Mouse (Mus musculus) gastrocnemius, adult 2 months (tissue): ENCODE results near the gene Taz. TPM values are rescaled to one million over a fixed set of nuclear protein-coding genes. Genes with fewer than 3 reads are reported as not detected.

Experiments used
- DNase-seq: peaks from one replicate; pipeline ENCODE4 v3.0.0; 2022
- H3K27ac ChIP-seq: fragments of 200-600 bp; 2 replicates; pipeline ENCODE4 v1.8.1; 2022; ENCODE audit warnings: mild to moderate bottlenecking
- H3K4me3 ChIP-seq: fragments of 200-600 bp; 2 replicates; pipeline ENCODE4 v1.8.1; 2022; ENCODE audit warnings: mild to moderate bottlenecking, moderate library complexity
- CTCF ChIP-seq: fragments of 200-600 bp; IDR thresholded peaks from 2 replicates; pipeline ENCODE4 v1.8.1; 2022; ENCODE audit warnings: antibody characterized with exemption, mild to moderate bottlenecking, moderate library complexity
- intact Hi-C: fragments of 180-260 bp; cut with DNase I; formaldehyde crosslinking; loops from one replicate; pipeline ENCODE4 v1.15.1; 2025
- microRNA-seq: library from miRNA; unstranded; fragments of <30 nt; microRNA quantifications from one replicate; pipeline ENCODE4 v1.2.0, GENCODE M21; 2021
- total RNA-seq, 2 experiments: library from RNA; stranded (reverse); gene quantifications; 2 replicates each; pipeline ENCODE4 v1.2.3; 2021

Taz gene
- total RNA-seq, 2 experiments from 2014 or later, result 48.5 to 48.7 TPM

DNA sequence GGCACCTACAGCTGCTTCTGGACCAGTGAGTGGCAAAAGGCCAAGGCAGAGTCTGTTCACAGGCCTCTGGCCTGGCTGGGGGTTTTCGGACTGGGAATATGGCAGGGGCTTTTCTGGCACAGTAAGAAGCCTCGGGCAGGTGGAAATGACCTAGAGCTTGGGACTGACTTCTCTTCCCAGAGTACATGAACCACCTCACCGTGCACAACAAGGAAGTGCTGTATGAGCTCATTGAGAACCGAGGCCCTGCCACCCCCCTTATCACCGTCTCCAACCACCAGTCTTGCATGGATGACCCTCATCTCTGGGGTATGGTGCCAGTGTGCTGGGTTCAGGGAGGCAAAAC, 1.4 kb downstream of the Taz start:
- H3K27ac ChIP-seq, result peak overlapping the region; percentile 96
- peak overlapping the region; percentile 86 for H3K4me3 ChIP-seq
- TF ChIP-seq CTCF, result no peak
- intact Hi-C loops, result no loop called here
- no peak for DNase-seq

DNA sequence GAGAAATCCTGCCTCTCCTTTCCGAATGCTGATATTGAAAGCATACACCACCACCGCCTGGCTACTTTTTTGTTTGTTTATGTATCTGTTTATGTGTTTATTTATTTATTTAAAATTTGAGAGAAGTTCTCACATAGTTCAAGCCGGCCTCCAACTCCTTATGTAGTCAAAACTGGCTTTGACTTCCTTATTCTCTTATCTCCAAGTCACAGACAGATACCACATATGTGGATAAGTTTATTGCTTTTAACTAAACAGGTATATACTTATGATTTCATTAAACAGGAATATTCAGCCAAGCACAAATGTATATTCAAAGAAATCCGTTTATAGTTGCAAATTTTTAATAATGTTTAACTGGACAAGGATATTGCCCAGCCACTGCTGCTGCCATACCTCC, 11.7 kb downstream of the Taz start:
- H3K27ac ChIP-seq, result no peak overlapping the region
- no peak for TF ChIP-seq CTCF
- intact Hi-C loops, result no loop called here
- DNase-seq, result no peak
- no peak overlapping the region for H3K4me3 ChIP-seq

DNA sequence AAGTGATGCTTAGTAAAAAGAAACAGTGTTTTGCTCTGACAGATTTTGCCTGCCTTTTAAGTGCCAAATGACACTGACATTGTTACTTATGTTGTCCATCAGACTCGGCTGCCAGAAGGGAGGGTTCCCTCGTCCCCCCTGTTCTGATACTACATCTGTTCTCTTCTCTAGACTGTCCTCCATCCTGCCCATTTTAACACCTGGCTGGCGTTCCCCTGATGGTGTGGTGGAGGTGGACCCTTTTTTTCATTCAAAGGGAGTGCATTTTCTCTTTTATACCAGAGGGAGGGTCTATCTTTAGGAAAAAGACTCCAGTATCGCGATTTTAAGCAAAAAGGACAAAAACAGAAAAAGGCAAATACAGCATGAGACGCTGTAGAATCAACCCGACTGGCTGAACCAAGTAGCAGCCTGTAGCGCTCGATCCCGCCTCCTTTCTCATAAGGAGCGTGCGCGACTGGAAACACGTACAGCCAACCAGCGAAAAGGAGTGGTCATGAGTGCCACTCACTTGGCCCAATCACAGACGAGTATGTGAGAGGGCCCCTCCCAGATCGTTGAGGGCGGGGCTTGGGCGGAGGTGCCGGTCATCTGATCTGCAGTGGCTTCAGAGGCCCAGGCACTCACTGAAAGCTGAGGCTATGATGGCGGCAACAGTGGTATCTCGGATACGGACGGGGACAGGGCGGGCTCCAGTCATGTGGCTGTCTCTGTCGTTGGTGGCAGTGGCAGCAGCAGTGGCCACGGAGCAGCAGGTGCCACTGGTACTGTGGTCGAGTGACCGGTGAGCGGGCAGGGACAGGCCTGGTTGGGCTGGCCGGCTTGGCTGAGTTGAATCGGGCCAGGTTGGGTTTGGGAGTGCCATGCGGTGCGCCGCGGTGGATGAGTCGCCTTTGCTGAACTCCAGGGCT, 15.1 kb downstream of the Taz start, which contains the start of gene Atp6ap1:
TSS of gene Atp6ap1 (plus strand) at position 560 of the 911 bp plus-strand sequence.
- no peak for TF ChIP-seq CTCF
- intact Hi-C loops, result no loop called here
- Histone ChIP-seq H3K4me3 (peak within 1 kb of the TSS; percentile 77), H3K27ac (peak within 1 kb of the TSS; percentile 92)
- peak; percentile 95 for DNase-seq

DNA sequence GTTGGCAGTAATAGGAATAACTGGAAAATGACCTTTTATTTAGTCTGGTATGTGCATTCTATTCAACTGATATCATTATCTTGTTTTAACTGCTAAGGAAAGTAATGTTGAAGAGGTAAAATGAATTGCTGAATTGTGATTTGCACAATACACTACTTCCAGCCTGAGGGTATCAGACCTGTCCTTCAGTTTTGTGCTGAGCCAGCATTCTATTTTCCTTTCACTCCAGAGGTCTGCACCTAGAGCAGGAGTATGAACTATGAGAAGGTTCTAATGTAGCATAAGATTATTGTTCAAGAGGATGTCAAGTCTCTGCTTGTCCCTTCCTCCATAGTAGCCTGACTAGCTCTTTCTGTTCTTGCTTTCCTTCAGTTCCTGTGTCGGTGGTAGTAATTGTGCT, 16.6 kb downstream of the Taz start:
- no peak for TF ChIP-seq CTCF
- DNase-seq, result no peak
- intact Hi-C loops, result no loop called here
- Histone ChIP-seq H3K4me3 (0 out of 2 replicates have a peak overlapping the region, but pooled peaks have one; percentile 17), H3K27ac (no peak overlapping the region)

DNA sequence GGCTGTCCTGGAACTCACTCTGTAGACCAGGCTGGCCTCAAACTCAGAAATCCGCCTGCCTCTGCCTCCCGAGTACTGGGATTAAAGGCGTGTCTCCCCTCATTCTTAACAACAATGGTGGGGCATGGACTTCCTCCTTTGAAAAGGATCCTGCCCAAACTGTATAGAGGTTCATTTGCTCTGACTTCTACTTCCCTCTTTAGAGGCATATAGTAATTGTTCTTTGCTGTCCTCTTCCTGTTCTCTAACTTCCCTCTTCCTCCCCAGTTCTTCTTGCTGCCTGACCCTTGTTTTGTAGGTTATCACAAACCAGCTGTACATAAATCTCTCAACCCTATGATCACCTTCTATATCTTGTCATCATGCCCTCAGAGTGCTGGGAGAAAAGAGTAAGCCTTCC, 18.0 kb downstream of the Taz start:
- no peak for TF ChIP-seq CTCF
- Histone ChIP-seq H3K27ac (no peak overlapping the region), H3K4me3 (no peak overlapping the region)
- DNase-seq, result no peak
- intact Hi-C loops, result no loop called here

DNA sequence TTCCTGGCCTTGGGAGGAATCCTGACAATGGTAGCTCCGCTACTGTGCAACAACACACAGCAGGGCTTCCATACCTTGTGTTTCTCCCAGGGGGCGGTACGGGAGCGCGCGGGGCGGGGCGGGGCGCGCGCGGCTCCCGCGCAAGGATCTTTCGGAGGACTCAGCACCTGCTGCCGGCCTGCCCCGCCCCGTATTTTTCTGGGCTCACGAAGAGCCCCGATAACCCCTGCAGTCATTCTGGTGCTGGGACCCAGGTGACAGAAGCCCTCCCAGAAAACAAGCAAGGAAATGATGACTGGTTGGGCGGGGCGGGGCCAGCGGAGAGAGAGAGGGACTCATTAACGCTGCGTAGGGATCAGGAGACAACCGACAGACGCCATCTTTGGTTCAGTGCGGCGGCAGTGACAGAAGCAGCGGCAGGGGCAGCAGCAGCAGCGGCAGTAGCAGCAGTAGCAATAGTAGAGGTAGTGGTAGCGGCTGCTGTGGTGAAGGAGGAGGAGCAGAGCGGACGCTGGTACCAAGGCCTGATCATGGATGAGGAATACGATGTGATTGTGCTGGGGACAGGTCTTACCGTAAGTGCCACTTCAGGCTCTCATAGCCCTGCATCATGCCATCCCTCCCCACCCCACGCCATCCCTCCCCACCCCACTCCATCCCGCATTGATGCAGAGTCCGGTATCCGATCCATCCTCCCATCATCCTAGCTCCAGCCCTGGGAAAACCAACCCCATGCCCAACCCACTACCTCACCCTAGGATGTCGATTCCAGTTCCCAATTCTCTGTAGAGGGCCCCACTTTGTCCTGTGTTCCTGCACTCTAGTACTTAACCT, 23.4 kb downstream of the Taz start, which contains the start of gene Gdi1:
TSS of gene Gdi1 (plus strand) at position 132 of the 834 bp plus-strand sequence.
- peak; percentile 81 for DNase-seq
- TF ChIP-seq CTCF, result peak; percentile 45
- Histone ChIP-seq H3K27ac (peak within 1 kb of the TSS; percentile 97), H3K4me3 (peak within 1 kb of the TSS; percentile 86)
- intact Hi-C loops, result loop anchor here (5.0 kb wide), 1 partner anchor 62 kb away; no protein-coding TSS in a partner anchor

DNA sequence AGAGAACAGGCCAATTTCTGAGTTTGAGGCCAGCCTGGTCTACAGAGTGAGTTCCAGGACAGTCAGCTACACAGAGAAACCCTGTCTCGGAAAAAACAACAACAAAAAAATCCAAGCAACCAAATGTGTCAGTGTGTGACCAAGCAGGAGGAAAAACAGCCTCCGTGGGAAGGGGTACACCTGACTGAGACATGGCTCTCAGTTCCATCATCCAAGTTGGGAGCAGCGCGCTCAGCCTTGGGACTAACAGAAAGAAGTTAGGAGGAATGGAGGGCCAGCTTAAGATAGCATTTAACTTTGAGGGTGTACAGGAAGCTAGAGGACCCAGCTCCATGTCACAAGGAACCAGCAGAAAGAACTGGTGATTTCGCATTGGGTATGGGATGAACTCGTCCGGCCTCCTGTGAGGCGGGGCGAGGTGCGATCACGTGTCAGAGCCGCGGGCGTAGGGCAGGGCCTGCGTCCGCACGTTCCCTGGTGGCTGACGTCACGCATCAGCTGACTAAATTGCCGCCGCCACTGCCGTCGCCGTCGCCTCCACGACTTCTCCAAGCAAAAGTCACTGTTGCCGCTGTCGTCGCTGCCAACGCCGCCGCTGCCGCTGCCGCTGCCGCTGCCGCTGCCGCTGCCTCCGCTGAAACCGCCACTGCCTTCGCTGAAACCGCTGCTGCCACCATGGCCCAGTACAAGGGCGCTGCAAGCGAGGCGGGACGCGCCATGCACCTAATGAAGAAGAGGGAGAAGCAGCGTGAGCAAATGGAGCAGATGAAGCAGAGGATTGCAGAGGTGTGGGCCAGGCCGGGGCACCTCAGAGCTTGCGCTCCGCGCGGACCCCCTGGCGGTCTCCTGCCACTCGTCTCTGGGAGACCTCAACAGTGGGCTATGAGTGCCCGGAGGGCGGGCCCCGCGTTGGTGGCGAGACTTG, 31.1 kb downstream of the Taz start, which contains the start of gene Fam50a:
TSS of gene Fam50a (plus strand) at position 494 of the 925 bp plus-strand sequence.
- Histone ChIP-seq H3K4me3 (peak within 1 kb of the TSS; percentile 87), H3K27ac (peak within 1 kb of the TSS; percentile 94)
- peak; percentile 94 for DNase-seq
- intact Hi-C loops, result loop anchor here (5.0 kb wide), 1 partner anchor 41 kb away; the partner anchor contains the start of gene Rpl10
- no peak for TF ChIP-seq CTCF

DNA sequence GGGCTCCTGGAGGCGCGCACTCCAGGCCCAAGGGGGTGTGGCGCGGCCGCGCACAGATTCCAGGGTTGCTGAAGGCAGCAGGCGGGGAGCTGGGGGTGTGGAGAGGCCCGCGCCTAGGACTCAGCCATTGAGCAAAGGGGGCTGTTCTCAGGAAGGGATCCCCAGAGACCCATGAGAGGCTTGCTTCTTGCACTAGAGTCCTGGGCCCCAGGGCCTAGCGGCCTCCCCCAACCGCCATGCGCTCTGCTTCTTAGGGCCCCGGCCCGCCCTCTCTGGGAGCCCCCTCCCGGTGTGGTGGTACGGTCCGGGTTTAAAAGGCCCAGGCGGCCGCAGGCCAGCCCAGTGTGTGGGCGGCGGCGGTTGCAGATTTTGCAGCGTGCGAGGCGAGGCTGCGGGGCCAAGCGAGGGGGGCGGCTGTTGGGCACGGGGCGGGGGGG, 47.0 kb downstream of the Taz start, which contains the start of gene Plxna3:
TSS of gene Plxna3 (plus strand) at position 342 of the 437 bp plus-strand sequence.
- peak; percentile 74 for DNase-seq
- Histone ChIP-seq H3K27ac (peak within 1 kb of the TSS; percentile 83), H3K4me3 (peak within 1 kb of the TSS; percentile 74)
- no peak for TF ChIP-seq CTCF
- intact Hi-C loops, result no loop called here

DNA sequence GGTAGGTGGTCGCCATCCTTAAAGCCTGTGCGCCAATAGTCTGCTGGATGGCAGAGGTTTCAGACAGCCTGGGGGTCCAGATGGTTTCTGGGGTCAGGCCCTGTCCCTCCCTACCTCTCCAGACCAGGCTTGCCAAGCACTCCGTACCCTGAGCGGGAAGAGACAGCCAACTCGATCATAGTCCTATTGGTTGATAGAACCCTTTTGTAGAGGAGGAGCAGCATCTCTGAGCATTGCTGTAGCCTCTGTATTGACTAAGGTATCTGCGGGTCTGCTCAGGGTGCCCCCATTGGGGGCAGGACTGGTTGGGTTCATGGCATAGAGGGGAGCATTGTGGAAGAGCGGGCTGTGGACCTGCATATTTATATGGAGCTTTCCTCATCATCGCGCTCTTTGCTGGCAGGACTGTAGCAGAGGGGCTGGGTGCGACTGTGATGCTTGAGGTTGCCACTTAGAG, 47.5 kb downstream of the Taz start:
- H3K4me3 ChIP-seq, result peak overlapping the region; percentile 74
- intact Hi-C loops, result no loop called here
- DNase-seq, result no peak
- no peak for TF ChIP-seq CTCF
- peak overlapping the region; percentile 83 for H3K27ac ChIP-seq

DNA sequence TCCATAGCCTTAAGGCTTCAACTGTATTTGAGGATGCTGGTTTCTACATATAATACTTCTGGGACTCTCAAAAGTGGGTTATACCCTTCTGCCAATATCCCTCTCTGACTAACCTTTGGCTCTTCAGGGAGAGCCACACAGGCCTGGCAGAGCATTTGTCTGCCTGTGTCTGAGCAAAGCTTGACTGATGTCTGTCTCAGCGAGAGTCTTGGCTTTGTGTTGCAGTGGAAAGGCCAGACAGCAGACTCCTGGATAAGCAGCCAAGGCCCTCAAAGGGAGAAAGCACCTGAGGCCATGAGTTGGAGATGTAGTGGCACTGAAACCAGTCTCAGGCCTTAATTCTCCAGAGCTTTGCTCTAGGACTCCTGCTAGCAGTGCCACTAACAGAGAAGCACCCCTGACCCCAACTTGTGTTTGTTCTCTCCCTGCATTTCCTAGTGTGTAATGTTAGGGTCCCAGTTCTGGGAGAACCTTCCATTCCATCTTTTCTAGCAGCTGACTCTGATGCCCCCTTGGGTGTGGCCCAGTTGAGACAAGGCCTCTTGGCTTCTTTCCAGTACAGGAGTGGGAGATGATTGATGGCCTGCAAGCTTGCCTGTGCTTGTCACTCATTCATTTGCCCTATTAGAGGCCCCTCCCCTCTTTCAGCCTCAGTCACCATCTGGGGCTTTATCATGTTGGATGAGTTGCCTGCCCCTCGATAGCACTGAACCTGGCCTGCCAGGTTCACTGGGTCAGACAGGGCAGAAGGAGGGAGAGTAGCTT, 48.6 kb downstream of the Taz start:
- intact Hi-C loops, result no loop called here
- DNase-seq, result no peak
- TF ChIP-seq CTCF, result no peak
- no peak overlapping the region for H3K27ac ChIP-seq
- no peak overlapping the region for H3K4me3 ChIP-seq

Small RNA genes within 50 kb of the gene (microRNA-seq; reads per million reads assigned to microRNA genes)
- not detected for gene Mir7091
- not detected for gene Mir7092

Other genes with a start within 250 kb of the Taz start
- gene Opn1mw, start 154.4 kb upstream of the Taz start, total RNA-seq, result not detected
- gene Mecp2, start 146.5 kb upstream of the Taz start, total RNA-seq, result 10 to 100 TPM; 29.0 to 29.3 TPM
- not detected for gene Tex28, start 114.1 kb upstream of the Taz start, total RNA-seq
- not detected for gene Tktl1, start 104.7 kb upstream of the Taz start, total RNA-seq
- 10 to 100 TPM; 32.3 to 48.3 TPM for gene Flna, start 32.1 kb upstream of the Taz start, total RNA-seq
- gene Emd, start 27.2 kb upstream of the Taz start, total RNA-seq, result 10 to 100 TPM; 25.7 to 30.3 TPM
- gene Rpl10, start 11.1 kb upstream of the Taz start, total RNA-seq, result 100 to 1,000 TPM; 165 to 212 TPM
- gene Dnase1l1, start 425 bp downstream of the Taz start, total RNA-seq, result 100 to 1,000 TPM in 1 of 2 experiments, 10 to 100 TPM in 1; 98.0 to 105 TPM
- gene Atp6ap1, start 15.2 kb downstream of the Taz start, total RNA-seq, result 10 to 100 TPM; 77.8 to 95.1 TPM
- 10 to 100 TPM; 30.6 to 36.0 TPM for gene Gdi1, start 23.1 kb downstream of the Taz start, total RNA-seq
- gene Fam50a, start 31.1 kb downstream of the Taz start, total RNA-seq, result 10 to 100 TPM; 22.5 to 27.6 TPM
- under 1 TPM; 0.15 to 0.50 TPM for gene Plxna3, start 47.2 kb downstream of the Taz start, total RNA-seq
- 10 to 100 TPM; 33.9 to 37.1 TPM for gene Lage3, start 71.7 kb downstream of the Taz start, total RNA-seq
- gene Ubl4a, start 91.3 kb downstream of the Taz start, total RNA-seq, result 10 to 100 TPM; 55.6 to 63.7 TPM
- 1 to 10 TPM; 2.5 TPM for gene Slc10a3, start 91.4 kb downstream of the Taz start, total RNA-seq
- gene Fam3a, start 111.4 kb downstream of the Taz start, total RNA-seq, result 10 to 100 TPM; 13.2 to 13.6 TPM
- 10 to 100 TPM; 21.2 to 26.8 TPM for gene Ikbkg, start 111.4 kb downstream of the Taz start, total RNA-seq
- 1 to 10 TPM; 4.2 to 4.7 TPM for gene G6pdx, start 147.3 kb downstream of the Taz start, total RNA-seq
- gene Gm6880, start 199.5 kb downstream of the Taz start, total RNA-seq, result not detected